Mouse (Mus musculus) embryonic fibroblast, embryonic 13.5 days (primary cell): Measurements from ENCODE around the gene Slc7a1. TPM values are rescaled to one million over a fixed set of nuclear protein-coding genes. Genes with fewer than 3 reads are reported as not detected.

Source experiments
- H3K27ac ChIP-seq: 2 replicates; pipeline ENCODE4 v1.5.1; 2012; ENCODE audit warnings: low read length, control low read depth, inconsistent platforms; ENCODE audit not compliant: insufficient read depth
- H3K4me1 ChIP-seq: 2 replicates; pipeline ENCODE4 v1.6.1; 2011; ENCODE audit warnings: low read length; ENCODE audit not compliant: control insufficient read depth, insufficient read depth
- H3K4me3 ChIP-seq: 2 replicates; pipeline ENCODE4 v1.5.1; 2011; ENCODE audit warnings: mild to moderate bottlenecking, control low read depth, low read length; ENCODE audit not compliant: insufficient read depth
- CTCF ChIP-seq: IDR thresholded peaks from 2 replicates; pipeline ENCODE4 v1.5.1; 2011; ENCODE audit warnings: mild to moderate bottlenecking, control low read depth, low read length, moderate library complexity, borderline replicate concordance; ENCODE audit not compliant: insufficient read depth
- POLR2A ChIP-seq: IDR thresholded peaks from 2 replicates; pipeline ENCODE4 v1.6.1; 2011; ENCODE audit warnings: low read depth, mild to moderate bottlenecking, control low read depth, low read length, moderate library complexity
- polyA plus RNA-seq: library from polyadenylated mRNA; stranded (reverse); fragments of >200 nt; gene quantifications from 2 replicates; pipeline ENCODE4 v1.2.4, GENCODE M21; 2011; ENCODE audit warnings: low read depth; ENCODE audit not compliant: missing spikeins, insufficient read length

Slc7a1 gene
- polyA plus RNA-seq, 1 experiment: 61.1 TPM

- peak; percentile 60; the same call in 1 of the 2 replicates for TF ChIP-seq CTCF
- TF ChIP-seq POLR2A: no peak
- no peaks in the 10 kb centered on the region for H3K4me1 ChIP-seq
- no peak overlapping the region for H3K27ac ChIP-seq
- H3K4me3 ChIP-seq: no peak overlapping the region
Measured at GRCm38 (mm10) chr5:148293346-148293745, 106.4 kb downstream of the Slc7a1 start.

DNA sequence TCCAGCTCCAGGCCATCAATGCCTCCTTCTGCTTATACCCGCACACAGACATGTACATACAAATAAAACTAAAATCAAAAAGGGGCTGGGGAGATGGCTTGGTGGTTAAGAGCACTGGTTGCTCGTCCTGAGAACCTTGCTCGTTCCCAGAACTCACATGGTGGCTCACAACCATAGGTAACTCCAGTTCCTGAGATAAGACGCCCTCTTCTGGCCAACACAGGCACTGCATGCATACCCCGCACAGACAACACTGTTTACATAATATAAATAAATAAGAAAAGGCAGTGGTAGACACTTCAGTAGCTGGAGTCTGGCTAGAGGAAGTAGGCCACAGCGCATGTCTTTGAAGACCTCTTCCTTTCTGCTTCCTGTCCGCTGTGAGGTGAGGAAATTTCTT is 106.8 kb downstream of the Slc7a1 start:
- no peak overlapping the region for H3K4me3 ChIP-seq
- TF ChIP-seq CTCF: no peak
- TF ChIP-seq POLR2A: no peak

DNA sequence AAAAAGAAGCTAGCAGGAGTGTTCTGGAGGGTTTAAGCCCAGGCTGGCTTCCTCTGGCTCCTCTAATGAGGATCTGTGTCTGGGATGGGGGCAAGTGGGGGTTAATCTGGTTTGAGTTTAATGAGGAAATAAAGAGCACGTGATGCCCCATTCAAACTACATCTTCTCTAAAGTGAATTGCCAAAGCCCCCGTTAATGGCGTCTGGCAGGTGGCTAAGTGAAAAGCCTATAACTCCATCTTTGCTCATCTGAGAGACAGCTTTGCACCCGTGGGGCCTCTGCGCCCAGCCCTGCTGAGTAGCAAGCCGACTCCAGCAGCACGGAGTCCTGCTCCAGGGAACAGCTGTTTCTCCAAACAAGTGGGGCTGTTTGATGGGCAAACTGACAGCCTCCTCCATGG is 109.8 kb downstream of the Slc7a1 start:
- Histone ChIP-seq H3K4me1 (no peaks in the 10 kb centered on the region), H3K27ac (no peak overlapping the region), H3K4me3 (no peak overlapping the region)
- no peak for TF ChIP-seq POLR2A
- no peak for TF ChIP-seq CTCF

More for the DNA sequence above, 106.8 kb downstream of the Slc7a1 start:
- Histone ChIP-seq H3K27ac (no peak overlapping the region), H3K4me1 (no peaks in the 10 kb centered on the region)

DNA sequence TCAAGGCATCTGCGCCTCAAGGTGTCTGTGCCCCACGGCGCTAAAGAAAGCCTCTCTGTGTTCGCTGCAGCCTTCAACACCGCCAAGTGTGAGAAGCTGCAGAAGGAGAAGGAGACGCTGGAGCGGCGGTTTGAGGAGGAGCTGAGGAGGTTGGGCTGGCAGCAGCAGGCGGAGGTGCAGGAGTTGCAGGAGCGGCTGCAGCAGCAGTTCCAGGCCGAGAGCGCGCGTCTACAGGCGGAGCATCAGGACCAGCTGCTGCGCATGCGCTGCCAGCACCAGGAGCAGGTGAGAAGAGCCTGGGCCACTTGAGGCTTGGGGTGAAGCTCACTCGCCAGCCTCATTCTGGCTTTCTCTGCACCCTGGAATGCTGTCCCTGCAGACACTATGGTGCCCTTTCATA is 110.9 kb downstream of the Slc7a1 start:
- no peak overlapping the region for H3K4me3 ChIP-seq
- TF ChIP-seq CTCF (no peak), POLR2A (no peak)
- H3K4me1 ChIP-seq: no peaks in the 10 kb centered on the region
- H3K27ac ChIP-seq: no peak overlapping the region

DNA sequence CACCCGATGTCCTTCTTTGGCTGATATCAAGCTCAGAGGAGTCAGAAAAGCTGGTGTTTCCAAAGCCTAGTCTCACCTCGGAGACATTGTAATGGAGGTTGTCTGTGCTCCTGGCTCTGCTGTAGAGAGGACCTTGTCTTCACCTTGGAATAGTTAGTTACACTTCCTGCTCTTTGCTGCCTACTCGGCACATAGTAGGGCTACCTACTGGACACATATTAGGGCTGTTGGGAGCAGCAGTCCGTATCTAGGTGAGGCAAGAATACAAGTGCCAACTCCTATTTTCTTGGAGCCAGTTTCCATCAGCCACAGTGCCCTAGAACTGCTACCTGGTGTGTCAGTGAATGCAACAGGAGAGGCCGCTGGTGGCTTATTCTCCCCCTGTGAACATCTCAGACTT is 112.2 kb downstream of the Slc7a1 start:
- no peak for TF ChIP-seq CTCF
- no peak for TF ChIP-seq POLR2A
- no peak overlapping the region for H3K4me3 ChIP-seq
- no peak overlapping the region for H3K27ac ChIP-seq
- no peaks in the 10 kb centered on the region for H3K4me1 ChIP-seq

DNA sequence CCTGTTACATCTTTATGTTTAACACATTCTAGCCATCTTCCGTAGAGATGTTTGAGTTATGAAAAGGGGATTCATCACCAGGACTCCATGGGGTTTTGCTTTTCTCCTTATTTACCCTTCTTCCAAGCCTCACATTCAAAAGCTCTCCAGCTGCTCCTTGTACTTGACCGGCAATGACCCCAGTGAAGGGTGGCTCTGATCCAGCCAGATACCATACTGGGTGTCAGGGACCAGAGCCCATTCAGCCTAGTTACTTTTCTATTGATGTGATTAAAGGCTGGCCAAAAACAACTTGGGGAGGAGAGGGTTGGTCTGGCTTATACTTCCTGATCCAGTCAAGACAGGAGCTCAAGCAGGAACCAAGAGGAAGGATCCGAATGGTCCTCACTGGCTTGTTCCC is 116.1 kb downstream of the Slc7a1 start:
- no peak for TF ChIP-seq CTCF
- TF ChIP-seq POLR2A: no peak
- no peak overlapping the region for H3K27ac ChIP-seq
- no peak overlapping the region for H3K4me3 ChIP-seq
- no peaks in the 10 kb centered on the region for H3K4me1 ChIP-seq

DNA sequence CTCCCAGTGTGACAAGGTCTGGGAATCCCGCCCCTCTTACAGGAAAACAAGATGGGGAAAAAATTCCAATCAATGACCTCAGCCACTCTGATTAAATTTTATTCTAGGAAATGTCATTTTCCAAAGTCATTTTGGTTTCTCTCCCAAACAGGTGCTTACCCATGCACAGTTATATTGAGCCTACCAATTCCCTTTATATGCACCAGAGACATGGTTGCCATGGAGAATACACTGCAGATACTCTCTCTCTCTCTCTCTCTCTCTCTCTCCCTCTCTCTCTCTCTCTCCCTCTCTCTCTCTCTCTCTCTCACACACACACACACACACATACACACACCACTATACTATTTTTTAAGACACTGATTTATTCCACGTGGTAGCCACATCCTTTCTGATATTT is 116.5 kb downstream of the Slc7a1 start:
- H3K27ac ChIP-seq: no peak overlapping the region
- no peaks in the 10 kb centered on the region for H3K4me1 ChIP-seq
- TF ChIP-seq CTCF (no peak), POLR2A (no peak)
- no peak overlapping the region for H3K4me3 ChIP-seq

DNA sequence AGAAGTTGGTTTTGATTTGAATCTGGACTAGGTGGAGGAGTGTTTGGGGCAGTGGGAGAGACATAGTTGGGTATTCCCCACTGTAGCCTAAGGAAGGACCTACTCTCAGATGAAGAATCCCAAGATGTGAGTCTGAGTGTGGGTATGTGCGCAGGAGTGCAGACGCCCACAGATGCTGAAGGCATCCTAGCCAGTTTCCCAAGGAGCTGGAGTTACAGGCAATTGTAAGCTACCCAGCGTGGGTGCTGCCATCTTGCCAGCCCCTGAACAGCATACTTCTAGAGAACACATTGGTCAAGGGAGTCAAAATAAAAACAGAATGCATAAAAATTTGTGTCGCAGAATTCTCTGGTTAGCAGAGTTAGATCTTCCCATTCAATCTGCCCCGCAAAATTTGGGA is 117.1 kb downstream of the Slc7a1 start:
- Histone ChIP-seq H3K27ac (no peak overlapping the region), H3K4me3 (no peak overlapping the region), H3K4me1 (no peaks in the 10 kb centered on the region)
- TF ChIP-seq POLR2A (no peak), CTCF (no peak)

GRCm38 (mm10) chr5:148282093-148282492 is 117.6 kb downstream of the Slc7a1 start:
- H3K27ac ChIP-seq: no peak overlapping the region
- TF ChIP-seq POLR2A (no peak), CTCF (no peak)
- no peak overlapping the region for H3K4me3 ChIP-seq
- no peaks in the 10 kb centered on the region for H3K4me1 ChIP-seq

DNA sequence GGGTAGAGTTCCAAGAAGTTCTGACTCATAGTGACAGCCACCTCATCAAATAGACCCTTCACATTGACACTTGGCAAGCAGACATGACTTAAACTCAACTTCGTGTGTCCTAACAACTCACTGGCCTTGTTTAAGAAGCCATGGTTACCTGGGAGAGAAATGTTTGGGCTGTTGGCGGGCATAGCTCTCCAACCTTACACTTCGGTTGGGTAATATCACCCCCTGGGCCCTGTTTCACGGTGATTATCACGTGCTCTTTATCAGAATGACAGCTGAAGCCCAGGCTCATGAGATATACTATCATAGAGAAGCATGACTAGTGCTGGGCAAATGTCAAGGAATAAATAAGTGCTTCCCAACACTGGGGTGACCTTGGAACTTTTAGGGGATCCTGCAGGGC is 119.4 kb downstream of the Slc7a1 start:
- Histone ChIP-seq H3K27ac (no peak overlapping the region), H3K4me3 (no peak overlapping the region), H3K4me1 (no peaks in the 10 kb centered on the region)
- TF ChIP-seq CTCF (no peak), POLR2A (no peak)

DNA sequence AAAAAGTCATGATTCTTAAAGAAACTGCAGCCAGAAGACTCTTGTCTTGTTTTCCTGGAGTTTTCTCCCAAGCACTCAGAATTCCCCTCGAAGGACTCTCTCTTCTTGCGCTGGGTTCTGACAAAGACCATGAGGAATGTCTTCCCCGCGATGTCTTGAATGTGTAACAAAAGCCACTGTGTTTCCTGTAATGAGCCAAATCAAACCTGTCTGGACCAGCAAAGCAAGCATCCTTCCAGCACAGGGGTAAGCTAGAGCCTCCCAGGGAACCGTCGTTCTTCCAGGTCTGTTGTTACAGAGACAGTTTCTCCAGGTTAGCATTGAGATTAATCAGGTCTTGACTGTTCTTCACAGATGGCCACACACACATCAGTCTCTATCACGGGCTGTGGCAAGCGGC is 121.5 kb downstream of the Slc7a1 start:
- Histone ChIP-seq H3K4me3 (no peak overlapping the region), H3K4me1 (no peaks in the 10 kb centered on the region), H3K27ac (no peak overlapping the region)
- no peak for TF ChIP-seq POLR2A
- no peak for TF ChIP-seq CTCF

Other genes with a start within 250 kb of the Slc7a1 start
- 41.3 and 48.1 TPM in 2 replicates for gene Ubl3, start 152.9 kb upstream of the Slc7a1 start, polyA plus RNA-seq